Mouse (Mus musculus): ENCODE data around the gene Ubxn7.

Ubxn7 gene

DNA sequence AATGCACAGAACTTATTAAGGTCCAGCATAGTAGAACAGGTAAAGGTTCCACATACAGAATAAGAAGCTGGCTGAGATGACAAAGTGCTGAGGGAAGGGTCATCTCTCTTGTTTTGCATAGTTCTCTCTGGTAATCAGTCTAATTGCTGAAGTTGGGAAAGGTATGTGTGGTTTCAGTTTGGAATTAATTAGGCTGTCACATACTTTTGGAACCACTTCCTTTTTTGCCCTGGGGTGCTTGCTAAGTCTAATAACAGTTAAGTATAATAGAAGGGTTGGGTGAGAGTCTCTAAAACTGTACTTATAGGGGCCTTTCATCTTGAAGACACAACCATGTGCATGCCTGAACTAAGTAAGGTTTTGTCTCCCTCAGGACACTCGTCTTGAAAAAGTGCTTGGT is 104.6 kb downstream of the Ubxn7 start:
- DNase-seq, result no peak

- no peak for DNase-seq
These were observed 105.2 kb downstream of the Ubxn7 start for GRCm38 (mm10) chr16:32437266-32437665.

DNA sequence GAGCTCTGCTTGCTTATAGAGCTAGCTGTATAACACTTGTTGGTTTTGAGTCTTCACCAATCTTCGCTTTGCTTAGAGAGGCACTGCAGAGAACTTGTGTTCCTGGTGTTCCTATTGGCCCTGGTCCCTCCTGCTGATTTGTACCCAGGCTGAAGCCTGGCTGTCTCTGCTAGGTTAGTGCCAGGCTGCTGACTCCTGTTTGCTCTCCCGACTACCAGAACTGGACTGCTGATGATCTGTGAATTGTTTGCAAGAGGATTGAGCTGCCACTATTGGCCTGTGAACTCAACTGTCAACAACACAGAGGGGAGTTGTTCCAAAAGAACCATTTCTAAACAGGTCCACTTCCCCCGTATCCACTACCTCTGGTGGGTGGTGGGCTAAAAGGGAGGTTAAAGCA is 109.4 kb downstream of the Ubxn7 start:
- DNase-seq, result no peak

All from cerebellum, postnatal 25 days (tissue).